Mouse (Mus musculus): ENCODE measurements around the gene Gm45194.
A peak's percentile ranks its signal among the peaks of the same experiment; 100 is the strongest.

Gm45194 gene

GRCm38 (mm10) chrX:111891089-111891488 is at the start of gene Gm45194:
Gene Gm45194 (plus strand): TSS chrX:111891389.
- no peak for DNase-seq

DNA sequence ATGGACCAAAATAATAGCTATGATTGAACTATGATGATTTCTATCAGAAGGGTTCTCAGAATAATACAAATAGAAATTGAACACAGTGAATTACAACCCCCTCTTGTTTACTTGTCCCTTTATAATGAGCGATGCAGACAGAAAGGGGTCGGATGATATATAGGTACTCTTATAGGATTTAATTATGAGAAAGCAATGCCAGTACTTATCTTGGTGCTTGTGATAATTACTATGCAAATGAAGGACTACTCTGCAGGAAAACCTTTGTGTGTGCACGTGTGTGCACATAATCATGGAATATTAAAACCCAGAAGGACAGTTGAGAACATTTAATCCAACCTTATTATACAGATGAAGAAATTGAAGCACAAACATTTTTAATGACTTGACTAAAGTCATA is 35.3 kb upstream of the Gm45194 start:
- no peak for DNase-seq

- DNase-seq, result no peak
Observed at GRCm38 (mm10) chrX:111881251-111881650, 9.9 kb upstream of the Gm45194 start.

GRCm38 (mm10) chrX:111894321-111895050 is 3.3 kb downstream of the Gm45194 start:
- peak in 1 of 2 experiments; percentile 3 for DNase-seq

DNA sequence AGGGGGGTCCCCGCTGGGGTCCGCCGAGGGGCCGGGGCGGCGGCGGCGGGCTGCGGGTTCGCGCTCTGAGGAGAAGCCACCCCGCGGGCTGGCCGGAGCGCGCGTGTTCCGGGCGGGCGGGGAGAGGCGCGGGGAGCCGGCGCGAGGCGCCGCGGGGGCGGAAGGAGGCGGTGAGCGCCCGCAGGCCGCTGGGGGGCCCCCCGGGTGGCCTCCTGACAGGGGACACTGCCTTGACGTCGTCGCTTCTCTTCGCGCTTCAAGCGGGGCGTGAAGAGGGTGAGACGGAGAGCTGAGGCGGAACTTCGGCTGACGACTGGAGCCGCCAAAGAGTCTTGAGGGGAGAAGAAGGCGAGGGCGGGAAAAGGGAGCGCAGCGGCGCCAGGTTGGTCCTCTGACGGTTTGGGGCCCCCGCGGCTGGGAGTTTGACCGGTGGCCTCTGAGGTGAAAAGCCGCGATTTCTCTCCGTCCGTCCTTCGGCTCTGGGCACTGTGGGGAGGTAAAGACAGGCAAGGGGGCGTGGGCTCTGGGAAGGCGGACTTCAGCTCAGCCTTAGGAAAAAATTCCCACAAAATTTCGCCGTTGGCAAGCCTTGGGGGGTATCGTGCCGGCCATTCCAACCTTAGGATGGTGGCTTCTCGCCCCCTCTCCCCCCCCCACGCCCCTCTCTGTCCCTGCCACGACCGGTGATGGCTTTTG is 4.0 kb downstream of the Gm45194 start:
- DNase-seq, result peak in 1 of 2 experiments; percentile 1

- peak in 1 of 2 experiments; percentile 18 for DNase-seq
Observed at GRCm38 (mm10) chrX:111917422-111917821, 26.2 kb downstream of the Gm45194 start.

DNA sequence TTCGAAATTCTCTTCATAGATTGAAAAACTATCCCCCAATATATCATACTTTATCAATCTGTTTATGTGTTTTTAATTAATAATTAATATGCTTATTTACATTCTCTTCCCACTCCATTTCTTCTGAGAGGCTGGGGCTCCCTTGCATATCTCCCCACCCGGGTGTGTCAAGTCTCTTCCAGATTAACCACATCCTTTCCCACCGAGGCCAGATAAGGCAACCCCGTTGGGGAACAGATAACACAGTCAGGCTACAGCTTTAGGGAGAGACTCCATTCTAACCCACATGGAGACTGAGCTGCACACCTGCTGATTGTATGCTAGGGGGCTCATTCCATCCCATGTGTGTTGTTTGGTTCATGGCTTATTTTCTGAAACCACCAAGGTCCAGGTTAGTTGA is 69.7 kb downstream of the Gm45194 start:
- no peak for DNase-seq

DNA sequence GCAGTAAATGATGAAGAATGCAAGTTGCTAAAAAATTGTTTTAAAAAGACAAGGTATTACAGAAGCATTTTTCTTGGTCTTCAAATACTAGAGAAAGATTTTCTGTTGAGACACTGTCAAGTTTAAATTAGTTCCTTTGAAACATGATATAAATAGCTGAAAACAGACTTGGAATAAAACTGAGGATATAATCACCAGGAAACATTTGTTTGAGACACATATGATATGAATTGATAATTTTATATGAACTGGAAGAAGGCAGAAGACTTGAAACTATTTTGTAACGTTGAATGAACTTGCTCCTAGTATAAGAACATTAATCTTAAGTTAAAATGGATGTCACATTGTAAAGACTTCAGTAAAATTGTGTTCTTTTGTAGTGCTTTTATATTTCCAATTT is 108.5 kb downstream of the Gm45194 start:
- DNase-seq, result no peak

DNA sequence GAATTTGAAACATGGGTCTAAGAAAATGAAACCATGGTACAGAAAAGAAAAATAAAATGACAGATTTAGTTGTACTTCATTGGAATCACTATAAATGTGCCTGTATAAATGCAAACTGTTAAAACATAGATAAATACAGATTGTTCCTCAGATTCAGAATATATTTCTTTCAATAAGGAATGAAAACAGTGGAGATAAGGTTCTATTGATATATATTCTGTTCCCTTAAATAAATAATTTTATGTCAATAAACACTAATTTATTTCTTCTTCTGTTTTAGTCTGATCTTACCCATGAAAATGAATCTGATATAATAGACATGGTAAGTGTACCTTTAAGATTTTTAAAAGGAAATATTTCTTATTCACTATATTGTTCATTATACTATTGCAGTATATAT is 119.5 kb downstream of the Gm45194 start, which contains the start of gene Tex16:
Tex16 (plus strand) TSS at position 301 of the 400 bp plus-strand sequence.
- DNase-seq, result no peak

DNA sequence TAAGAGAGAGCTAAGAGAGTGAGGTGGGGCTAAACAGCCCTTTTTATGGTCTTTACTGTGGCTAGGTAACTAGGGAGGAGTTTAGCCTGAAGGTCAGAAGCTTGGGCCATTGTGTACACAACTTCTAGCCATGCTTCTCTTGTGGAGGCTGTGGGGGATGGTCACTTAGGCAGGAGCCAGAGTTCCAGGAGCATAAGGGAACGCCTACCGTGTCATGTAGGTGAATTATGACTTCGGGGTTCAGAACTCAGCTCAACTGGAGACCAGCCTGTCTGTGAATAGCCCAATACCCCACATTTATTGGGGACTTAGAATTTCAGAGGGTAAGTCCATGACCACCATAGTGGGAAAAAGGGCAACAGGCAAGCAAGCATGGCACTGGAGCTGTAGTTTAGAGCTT is 347.6 kb downstream of the Gm45194 start, which contains the start of gene 4933403O08Rik:
4933403O08Rik (plus strand) TSS at position 301 of the 400 bp plus-strand sequence.
- DNase-seq, result no peak

GRCm38 (mm10) chrX:112242916-112243315 is 351.7 kb downstream of the Gm45194 start:
- no peak for DNase-seq

DNA sequence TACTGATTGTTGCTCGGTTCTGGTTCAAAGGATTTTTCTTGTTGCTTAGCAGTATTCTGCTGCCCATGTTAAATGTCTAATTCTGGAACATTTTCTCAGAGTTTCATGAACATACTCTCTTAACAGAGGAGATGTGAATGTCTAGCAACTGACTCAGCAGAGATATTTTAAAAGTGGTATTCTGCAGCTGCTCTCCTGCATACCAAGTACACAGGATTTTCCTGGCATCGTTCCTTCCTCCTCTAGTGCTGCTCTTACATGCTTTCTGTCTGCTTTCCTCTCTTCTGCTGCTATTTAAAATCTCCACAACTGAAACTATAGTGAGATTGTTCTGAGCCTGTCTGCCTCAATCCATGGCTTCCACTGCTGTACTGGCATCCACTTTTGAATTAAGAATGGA is 364.3 kb downstream of the Gm45194 start:
- DNase-seq, result no peak

DNA sequence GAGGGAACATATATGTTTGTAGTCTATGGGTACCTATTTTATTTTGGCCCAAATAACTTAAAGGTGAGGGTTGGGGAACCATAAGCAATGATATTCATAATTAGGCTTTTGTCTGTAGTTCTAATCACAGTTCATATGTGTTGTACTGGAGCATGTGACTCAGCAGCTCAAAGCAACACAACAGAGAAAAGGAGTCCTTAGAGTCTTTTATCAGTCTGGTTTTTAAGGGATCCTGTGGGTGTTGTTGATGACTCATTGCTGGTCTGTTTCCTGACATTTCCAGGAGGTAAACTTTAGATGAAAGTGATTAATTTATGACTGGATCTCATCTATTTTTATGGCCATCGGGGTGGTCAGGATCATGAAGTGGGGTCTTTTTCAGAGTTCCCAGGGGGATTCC is 382.4 kb downstream of the Gm45194 start:
- no peak for DNase-seq
